Mouse (Mus musculus): ENCODE data around the gene Pkdrej. TPM values are rescaled to one million over a fixed set of nuclear protein-coding genes. Genes with fewer than 3 reads are reported as not detected.

Pkdrej gene
- total RNA-seq, 2 experiments from 2014 or later: 0.15 to 0.67 TPM

- no peak for TF ChIP-seq CTCF (IDR thresholded peaks at IDR 0.05)
- H3K4me3 ChIP-seq: no peak overlapping the region
- intact Hi-C loops (cut with DNase I): no loop called here
- no peak for DNase-seq
- H3K27ac ChIP-seq: no peak overlapping the region
Measured at GRCm38 (mm10) chr15:85776241-85776640, 45.3 kb downstream of the Pkdrej start.

- no peak for TF ChIP-seq CTCF (IDR thresholded peaks at IDR 0.05)
- intact Hi-C loops (cut with DNase I): no loop called here
- no peak overlapping the region for H3K4me3 ChIP-seq
- H3K27ac ChIP-seq: no peak overlapping the region
- no peak for DNase-seq
Measured at GRCm38 (mm10) chr15:85775001-85775400, 46.5 kb downstream of the Pkdrej start.

- no peak for TF ChIP-seq CTCF (IDR thresholded peaks at IDR 0.05)
- Histone ChIP-seq H3K4me3 (no peak overlapping the region), H3K27ac (no peak overlapping the region)
- intact Hi-C loops (cut with DNase I): no loop called here
- no peak for DNase-seq
Measured at GRCm38 (mm10) chr15:85774419-85774818, 47.1 kb downstream of the Pkdrej start.

- TF ChIP-seq CTCF (IDR thresholded peaks at IDR 0.05): no peak
- no peak overlapping the region for H3K4me3 ChIP-seq
- H3K27ac ChIP-seq: no peak overlapping the region
- no peak for DNase-seq
- intact Hi-C loops (cut with DNase I): no loop called here
Measured at GRCm38 (mm10) chr15:85772146-85772740, 49.3 kb downstream of the Pkdrej start.

- no peak overlapping the region for H3K27ac ChIP-seq
- intact Hi-C loops (cut with DNase I): no loop called here
- DNase-seq: no peak
- no peak overlapping the region for H3K4me3 ChIP-seq
- no peak for TF ChIP-seq CTCF (IDR thresholded peaks at IDR 0.05)
Measured at GRCm38 (mm10) chr15:85771306-85772121, 50.0 kb downstream of the Pkdrej start.

GRCm38 (mm10) chr15:85768991-85769390, 52.5 kb downstream of the Pkdrej start:
- no peak for TF ChIP-seq CTCF (IDR thresholded peaks at IDR 0.05)
- Histone ChIP-seq H3K27ac (no peak overlapping the region), H3K4me3 (no peak overlapping the region)
- no peak for DNase-seq
- intact Hi-C loops (cut with DNase I): no loop called here

- intact Hi-C loops (cut with DNase I): no loop called here
- no peak for DNase-seq
- no peak for TF ChIP-seq CTCF (IDR thresholded peaks at IDR 0.05)
- Histone ChIP-seq H3K27ac (no peak overlapping the region), H3K4me3 (no peak overlapping the region)
Measured at GRCm38 (mm10) chr15:85766677-85767076, 54.9 kb downstream of the Pkdrej start.

GRCm38 (mm10) chr15:85765022-85765421, 56.5 kb downstream of the Pkdrej start:
- Histone ChIP-seq H3K27ac (no peak overlapping the region), H3K4me3 (no peak overlapping the region)
- intact Hi-C loops (cut with DNase I): no loop called here
- no peak for DNase-seq
- no peak for TF ChIP-seq CTCF (IDR thresholded peaks at IDR 0.05)

Other genes with a start within 250 kb of the Pkdrej start
- not detected for gene Wnt7b, start 239.3 kb downstream of the Pkdrej start, total RNA-seq (2021)
- gene Ppara, start 86.8 kb downstream of the Pkdrej start, total RNA-seq (2021): 10 to 100 TPM; 15.4 to 47.2 TPM
- gene Cdpf1, start 10.0 kb downstream of the Pkdrej start, total RNA-seq (2021): 10 to 100 TPM; 44.7 to 57.0 TPM
- gene Ttc38, start 10.6 kb upstream of the Pkdrej start, total RNA-seq (2021): 1 to 10 TPM; 3.4 to 6.0 TPM
- gene Gtse1, start 38.0 kb upstream of the Pkdrej start, total RNA-seq (2021): under 1 TPM in 1 of 2 experiments, not detected in 1; 0.14 TPM
- 10 to 100 TPM in 1 of 2 experiments, 1 to 10 TPM in 1; 9.5 to 15.2 TPM for gene Trmu, start 57.6 kb upstream of the Pkdrej start, total RNA-seq (2021)
- under 1 TPM; 0.13 to 0.28 TPM for gene Celsr1, start 212.0 kb upstream of the Pkdrej start, total RNA-seq (2021)
- 10 to 100 TPM in 1 of 2 experiments, 1 to 10 TPM in 1; 5.8 to 11.4 TPM for gene Gramd4, start 236.0 kb upstream of the Pkdrej start, total RNA-seq (2021)

Data from gastrocnemius, adult 2 months (tissue).